Mouse (Mus musculus): ENCODE data around the gene Ccdc186.

- TF ChIP-seq CTCF (IDR thresholded peaks at IDR 0.05; ENCODE audit: extremely low read depth, insufficient read depth, insufficient read length, insufficient replicate concordance), result no peak
- TF ChIP-seq POLR2A (IDR thresholded peaks at IDR 0.05; ENCODE audit: low read depth, low read length), result no peak
Observed at GRCm38 (mm10) chr19:56759740-56760139, 62.2 kb downstream of the Ccdc186 start.

All from spleen, adult 2 months (tissue).